Mouse (Mus musculus): ENCODE results near the gene Rnaseh2a. TPM values are rescaled to one million over a fixed set of nuclear protein-coding genes. Genes with fewer than 3 reads are reported as not detected.

The Rnaseh2a gene
- polyA plus RNA-seq, 1 experiment from 2014 or later = 94.9 TPM

DNA sequence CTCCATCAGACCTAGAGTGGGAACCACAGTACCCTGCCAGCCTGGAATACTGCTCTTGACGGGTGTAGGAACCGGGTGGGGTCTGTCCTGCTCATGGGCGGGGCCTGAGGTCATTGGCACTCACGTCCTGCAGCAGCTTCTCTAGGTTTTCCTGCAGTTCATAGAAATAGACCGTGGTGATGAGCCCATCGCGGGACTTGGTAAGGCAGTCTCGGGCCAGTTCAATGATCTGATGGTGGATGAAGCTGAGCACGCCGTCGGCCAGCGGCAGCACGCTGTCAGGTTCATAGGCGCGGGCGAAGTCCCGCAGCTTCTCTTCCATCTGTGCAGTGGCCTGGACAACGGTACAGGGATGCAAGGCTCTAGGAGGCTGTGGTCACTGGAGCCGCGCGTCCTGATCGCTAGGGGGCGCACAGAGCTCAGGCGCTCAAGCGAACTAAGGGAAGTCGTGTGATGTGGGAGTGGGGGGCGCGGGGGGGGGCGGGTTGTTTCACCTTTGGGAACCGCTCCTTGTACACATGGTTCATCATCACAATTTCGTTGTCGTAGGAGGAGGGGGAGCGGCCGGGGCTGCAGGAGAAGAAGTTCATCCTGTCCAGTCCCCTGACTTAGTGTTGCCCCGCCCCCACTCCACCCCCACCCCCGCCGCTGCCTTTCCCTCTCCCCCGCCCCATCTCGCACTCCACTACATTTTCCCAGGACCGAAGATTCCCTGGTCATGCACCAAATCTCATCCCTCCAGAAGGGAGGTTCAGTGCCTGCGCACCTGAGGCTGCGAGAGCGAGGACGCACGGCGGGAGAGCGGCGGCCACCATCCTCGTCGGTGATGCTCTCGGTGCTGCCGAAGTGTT lies 40.9 kb downstream of the Rnaseh2a start:
- H3K4me1 ChIP-seq = peaks cover 7% of the 10 kb centered on the region; the same call in 1 of the 2 replicates
- H3K36me3 ChIP-seq = no peaks in the 10 kb centered on the region
- peak overlapping the region; percentile 65 for H3K4me2 ChIP-seq (replicated peaks)
- H3K27ac ChIP-seq (replicated peaks) = no peak overlapping the region
- no peak overlapping the region for H3K9ac ChIP-seq
- H3K9me3 ChIP-seq (replicated peaks) = no peaks in the 10 kb centered on the region
- peaks cover 39% of the 10 kb centered on the region for H3K27me3 ChIP-seq
- 0 out of 2 replicates have a peak, but pooled peaks have one; percentile 34 for ATAC-seq (ENCODE audit: insufficient number of reproducible peaks, low FRiP score, low TSS enrichment, low read depth)
- peak overlapping the region; percentile 39 for H3K4me3 ChIP-seq (replicated peaks)
- WGBS = 2% methylated on average over 51 of the region's 52 CpGs

DNA sequence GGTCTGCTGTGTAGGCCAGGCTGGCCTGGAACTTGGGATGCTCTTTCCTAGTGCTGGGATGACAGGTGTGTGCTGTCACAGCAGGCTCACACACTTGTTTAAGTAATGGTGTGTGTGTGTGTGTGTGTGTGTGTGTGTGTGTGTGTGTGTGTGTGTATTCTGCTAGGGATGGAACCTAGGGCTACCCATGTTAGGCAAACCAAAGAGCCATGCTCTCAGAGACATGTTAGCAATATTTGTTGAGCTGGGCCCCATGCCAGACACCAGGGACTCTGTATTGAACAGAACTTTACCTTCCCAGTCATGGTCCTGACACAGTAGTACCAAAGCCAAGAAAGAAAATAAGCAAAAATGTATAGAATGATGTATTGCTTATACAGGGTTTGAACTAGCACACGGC lies 42.1 kb downstream of the Rnaseh2a start:
- Histone ChIP-seq H3K9ac (no peak overlapping the region), H3K9me3 (replicated peaks) (no peaks in the 10 kb centered on the region), H3K27ac (replicated peaks) (no peak overlapping the region), H3K27me3 (peaks cover 37% of the 10 kb centered on the region), H3K4me1 (peaks cover 7% of the 10 kb centered on the region; the same call in 1 of the 2 replicates), H3K4me2 (replicated peaks) (no peak overlapping the region), H3K36me3 (no peaks in the 10 kb centered on the region), H3K4me3 (replicated peaks) (no peak overlapping the region)
- no peak for ATAC-seq (ENCODE audit: insufficient number of reproducible peaks, low FRiP score, low TSS enrichment, low read depth)
- 80% methylated on average over 1 of the region's 1 CpGs for WGBS

GRCm38 (mm10) chr8:84925557-84925956 lies 44.0 kb downstream of the Rnaseh2a start:
- no peak for ATAC-seq (ENCODE audit: insufficient number of reproducible peaks, low FRiP score, low TSS enrichment, low read depth)
- peaks cover 7% of the 10 kb centered on the region; the same call in 1 of the 2 replicates for H3K4me1 ChIP-seq
- no peaks in the 10 kb centered on the region for H3K36me3 ChIP-seq
- peaks cover 22% of the 10 kb centered on the region for H3K27me3 ChIP-seq
- 66% methylated on average over 7 of the region's 7 CpGs for WGBS
- H3K4me3 ChIP-seq (replicated peaks) = no peak overlapping the region
- H3K4me2 ChIP-seq (replicated peaks) = no peak overlapping the region
- H3K9ac ChIP-seq = no peak overlapping the region
- H3K9me3 ChIP-seq (replicated peaks) = no peaks in the 10 kb centered on the region
- no peak overlapping the region for H3K27ac ChIP-seq (replicated peaks)

- Histone ChIP-seq H3K36me3 (no peaks in the 10 kb centered on the region), H3K4me3 (replicated peaks) (no peak overlapping the region), H3K9me3 (replicated peaks) (no peaks in the 10 kb centered on the region), H3K27ac (replicated peaks) (no peak overlapping the region), H3K4me1 (no peaks in the 10 kb centered on the region), H3K9ac (no peak overlapping the region), H3K4me2 (replicated peaks) (no peak overlapping the region), H3K27me3 (peaks cover 13% of the 10 kb centered on the region; the same call in 1 of the 2 replicates)
- 59% methylated on average over 2 of the region's 2 CpGs for WGBS
- no peak for ATAC-seq (ENCODE audit: insufficient number of reproducible peaks, low FRiP score, low TSS enrichment, low read depth)
Observed at GRCm38 (mm10) chr8:84921596-84921995, 48.0 kb downstream of the Rnaseh2a start.

DNA sequence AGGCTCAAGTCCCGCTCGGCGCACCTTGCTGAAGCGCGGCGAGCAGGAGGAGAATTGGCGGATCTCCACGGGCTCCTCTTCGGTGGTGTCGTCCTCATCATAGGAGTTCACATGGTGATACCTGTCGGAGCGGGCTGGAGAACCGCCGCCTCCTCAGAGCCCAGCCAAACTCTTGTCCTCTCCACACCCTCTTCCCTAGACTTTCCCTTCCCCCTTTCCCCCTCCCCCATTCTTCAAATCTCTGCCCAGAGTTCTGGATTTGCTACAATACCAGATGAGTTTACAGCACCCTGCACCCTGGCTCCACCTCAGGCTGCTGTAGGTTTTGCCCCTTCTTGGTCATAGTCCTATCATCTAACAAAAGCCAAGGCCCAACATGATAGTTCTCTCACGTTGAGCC lies 50.9 kb downstream of the Rnaseh2a start:
- Histone ChIP-seq H3K4me2 (replicated peaks) (no peak overlapping the region), H3K36me3 (no peaks in the 10 kb centered on the region), H3K27ac (replicated peaks) (no peak overlapping the region), H3K9me3 (replicated peaks) (no peaks in the 10 kb centered on the region), H3K4me3 (replicated peaks) (no peak overlapping the region), H3K9ac (no peak overlapping the region), H3K4me1 (no peaks in the 10 kb centered on the region), H3K27me3 (peaks cover 18% of the 10 kb centered on the region)
- WGBS = 89% methylated on average over 15 of the region's 15 CpGs
- no peak for ATAC-seq (ENCODE audit: insufficient number of reproducible peaks, low FRiP score, low TSS enrichment, low read depth)

DNA sequence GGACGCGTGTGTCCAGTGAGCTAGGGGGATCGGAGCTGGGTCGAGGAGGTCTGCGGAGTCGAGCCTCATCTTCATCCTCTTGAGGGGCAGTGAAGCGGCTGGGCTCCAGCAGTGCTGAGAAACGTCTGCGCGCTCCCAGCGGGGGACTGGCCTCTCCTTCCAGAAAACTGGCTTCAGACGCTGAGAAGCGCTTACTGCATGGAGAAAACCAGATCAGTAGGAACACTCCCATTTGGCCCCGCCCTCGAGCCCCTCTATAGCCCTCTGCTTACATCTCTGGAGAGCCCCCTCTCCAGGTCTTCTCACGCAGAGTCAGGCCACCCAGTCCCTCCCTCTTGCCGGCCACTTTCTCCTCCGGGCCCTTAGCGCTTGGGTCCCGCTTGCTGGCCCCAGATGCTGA lies 51.8 kb downstream of the Rnaseh2a start:
- no peak overlapping the region for H3K27ac ChIP-seq (replicated peaks)
- 34% methylated on average over 20 of the region's 20 CpGs for WGBS
- ATAC-seq (ENCODE audit: insufficient number of reproducible peaks, low FRiP score, low TSS enrichment, low read depth) = no peak
- H3K9ac ChIP-seq = no peak overlapping the region
- no peak overlapping the region for H3K4me2 ChIP-seq (replicated peaks)
- no peaks in the 10 kb centered on the region for H3K36me3 ChIP-seq
- H3K9me3 ChIP-seq (replicated peaks) = no peaks in the 10 kb centered on the region
- H3K27me3 ChIP-seq = peaks cover 23% of the 10 kb centered on the region
- peaks cover 8% of the 10 kb centered on the region for H3K4me1 ChIP-seq
- H3K4me3 ChIP-seq (replicated peaks) = no peak overlapping the region

- H3K4me2 ChIP-seq (replicated peaks) = no peak overlapping the region
- WGBS = 80% methylated on average over 8 of the region's 8 CpGs
- ATAC-seq (ENCODE audit: insufficient number of reproducible peaks, low FRiP score, low TSS enrichment, low read depth) = no peak
- no peaks in the 10 kb centered on the region for H3K36me3 ChIP-seq
- no peaks in the 10 kb centered on the region for H3K9me3 ChIP-seq (replicated peaks)
- no peak overlapping the region for H3K27ac ChIP-seq (replicated peaks)
- peaks cover 18% of the 10 kb centered on the region for H3K4me1 ChIP-seq
- no peak overlapping the region for H3K9ac ChIP-seq
- H3K27me3 ChIP-seq = peaks cover 44% of the 10 kb centered on the region
- H3K4me3 ChIP-seq (replicated peaks) = no peak overlapping the region
Observed at GRCm38 (mm10) chr8:84915269-84915668, 54.3 kb downstream of the Rnaseh2a start.

GRCm38 (mm10) chr8:84913960-84914359 lies 55.6 kb downstream of the Rnaseh2a start:
- no peak overlapping the region for H3K4me3 ChIP-seq (replicated peaks)

GRCm38 (mm10) chr8:84913502-84913900 lies 56.1 kb downstream of the Rnaseh2a start:
- no peak overlapping the region for H3K27ac ChIP-seq (replicated peaks)
- no peak overlapping the region for H3K9ac ChIP-seq
- peak overlapping the region; percentile 83 for H3K4me2 ChIP-seq (replicated peaks)
- H3K36me3 ChIP-seq = no peaks in the 10 kb centered on the region
- H3K27me3 ChIP-seq = peaks cover 45% of the 10 kb centered on the region
- 12% methylated on average over 9 of the region's 9 CpGs for WGBS
- H3K4me1 ChIP-seq = peaks cover 32% of the 10 kb centered on the region
- no peak for ATAC-seq (ENCODE audit: insufficient number of reproducible peaks, low FRiP score, low TSS enrichment, low read depth)
- no peaks in the 10 kb centered on the region for H3K9me3 ChIP-seq (replicated peaks)
- peak overlapping the region; percentile 42 for H3K4me3 ChIP-seq (replicated peaks)

More at GRCm38 (mm10) chr8:84913960-84914359, 55.6 kb downstream of the Rnaseh2a start:
- H3K36me3 ChIP-seq = no peaks in the 10 kb centered on the region
- peak overlapping the region; percentile 83 for H3K4me2 ChIP-seq (replicated peaks)
- H3K4me1 ChIP-seq = peaks cover 30% of the 10 kb centered on the region
- 31% methylated on average over 4 of the region's 4 CpGs for WGBS
- H3K9ac ChIP-seq = no peak overlapping the region
- H3K27me3 ChIP-seq = peaks cover 45% of the 10 kb centered on the region
- H3K9me3 ChIP-seq (replicated peaks) = no peaks in the 10 kb centered on the region
- no peak overlapping the region for H3K27ac ChIP-seq (replicated peaks)
- no peak for ATAC-seq (ENCODE audit: insufficient number of reproducible peaks, low FRiP score, low TSS enrichment, low read depth)

GRCm38 (mm10) chr8:84912895-84913501 lies 56.6 kb downstream of the Rnaseh2a start:
- ATAC-seq (ENCODE audit: insufficient number of reproducible peaks, low FRiP score, low TSS enrichment, low read depth) = no peak
- Histone ChIP-seq H3K27me3 (peaks cover 42% of the 10 kb centered on the region), H3K27ac (replicated peaks) (no peak overlapping the region), H3K9ac (no peak overlapping the region), H3K4me1 (peaks cover 32% of the 10 kb centered on the region), H3K9me3 (replicated peaks) (no peaks in the 10 kb centered on the region), H3K4me3 (replicated peaks) (peak overlapping the region; percentile 42), H3K36me3 (no peaks in the 10 kb centered on the region), H3K4me2 (replicated peaks) (peak overlapping the region; percentile 83)
- under 1% methylated on average over 55 of the region's 55 CpGs for WGBS

- H3K27me3 ChIP-seq = peaks cover 35% of the 10 kb centered on the region
- H3K36me3 ChIP-seq = no peaks in the 10 kb centered on the region
- 20% methylated on average over 27 of the region's 27 CpGs for WGBS
- ATAC-seq (ENCODE audit: insufficient number of reproducible peaks, low FRiP score, low TSS enrichment, low read depth) = no peak
- H3K4me3 ChIP-seq (replicated peaks) = peak overlapping the region; percentile 42
- no peak overlapping the region for H3K9ac ChIP-seq
- no peak overlapping the region for H3K27ac ChIP-seq (replicated peaks)
- H3K4me2 ChIP-seq (replicated peaks) = peak overlapping the region; percentile 83
- no peaks in the 10 kb centered on the region for H3K9me3 ChIP-seq (replicated peaks)
- H3K4me1 ChIP-seq = peaks cover 32% of the 10 kb centered on the region
Observed at GRCm38 (mm10) chr8:84912391-84912790, 57.2 kb downstream of the Rnaseh2a start.
